Mouse (Mus musculus) duodenum, adult 2 months (tissue): Measurements from ENCODE around the gene Brd3. TPM values are rescaled to one million over a fixed set of nuclear protein-coding genes. Genes with fewer than 3 reads are reported as not detected.

Experiments used
- polyA plus RNA-seq: library from polyadenylated mRNA; depleted of rRNA; stranded (reverse); fragments of >200 nt; gene quantifications from 2 replicates; pipeline ENCODE4 v1.2.3, GENCODE M21; 2012; ENCODE audit warnings: low replicate concordance; rRNA removed

Brd3 gene
- polyA plus RNA-seq = 8.4 and 16.0 TPM in 2 replicates

GRCm38 (mm10) chr2:27507562-27507961 lies at the start of gene Brd3:
Gene Brd3 (minus strand): TSS chr2:27507662.

GRCm38 (mm10) chr2:27514639-27515328 lies 7.3 kb upstream of the Brd3 start, which contains the start of gene Wdr5:
Gene Wdr5 (plus strand): TSS chr2:27515157.

GRCm38 (mm10) chr2:27441767-27442707 lies 65.4 kb downstream of the Brd3 start, which contains the start of gene Brd3os:
Gene Brd3os (plus strand): TSS chr2:27442324.

GRCm38 (mm10) chr2:27426855-27427457 lies 80.5 kb downstream of the Brd3 start, which contains the start of gene Vav2:
Gene Vav2 (minus strand): TSS chr2:27427033.

Other genes starting within 250 kb of the Brd3 start
- 25.3 and 52.4 TPM in 2 replicates for gene Vav2, start 80.6 kb downstream of the Brd3 start, polyA plus RNA-seq
- 0.85 and 2.8 TPM in 2 replicates for gene Brd3os, start 65.3 kb downstream of the Brd3 start, polyA plus RNA-seq
- gene Wdr5, start 7.5 kb upstream of the Brd3 start, polyA plus RNA-seq = 18.7 and 30.2 TPM in 2 replicates
- gene Rxra, start 168.8 kb upstream of the Brd3 start, polyA plus RNA-seq = 90.8 and 109 TPM in 2 replicates